Mouse (Mus musculus) liver, adult 2 months (tissue): ENCODE data around the gene Mrc2. TPM values are rescaled to one million over a fixed set of nuclear protein-coding genes. Genes with fewer than 3 reads are reported as not detected.
A peak's percentile ranks its signal among the peaks of the same experiment; 100 is the strongest.

Experiments used
- DNase-seq: peaks from one replicate; pipeline ENCODE4 v3.0.0-alpha.2; 2011; ENCODE audit warnings: low read depth, low spot score; ENCODE audit errors: extremely low read depth
- H3K27ac ChIP-seq: fragments of 200-500 bp; replicated peaks from 2 replicates; pipeline ENCODE4 v1.5.1; 2012; ENCODE audit warnings: low read depth, mild to moderate bottlenecking, control low read depth, inconsistent platforms, low read length; ENCODE audit not compliant: insufficient read depth
- H3K27me3 ChIP-seq: fragments of 200-500 bp; 2 replicates; pipeline ENCODE4 v1.6.1; 2012; ENCODE audit warnings: mild to moderate bottlenecking, moderate library complexity, low read length, inconsistent platforms; ENCODE audit not compliant: control insufficient read depth, insufficient read depth
- H3K36me3 ChIP-seq: fragments of 200-500 bp; 2 replicates; pipeline ENCODE4 v1.6.1; 2012; ENCODE audit warnings: low read length, inconsistent platforms; ENCODE audit not compliant: control insufficient read depth, insufficient read depth
- H3K4me1 ChIP-seq: fragments of 200-500 bp; 2 replicates; pipeline ENCODE4 v1.6.1; 2011; ENCODE audit warnings: low read length; ENCODE audit not compliant: control insufficient read depth, insufficient read depth
- H3K4me3 ChIP-seq: fragments of 200-500 bp; 2 replicates; pipeline ENCODE4 v1.5.1; 2011; ENCODE audit warnings: low read depth, mild to moderate bottlenecking, control low read depth, low read length, moderate library complexity; ENCODE audit not compliant: insufficient read depth
- H3K79me2 ChIP-seq: fragments of 200-500 bp; 2 replicates; pipeline ENCODE4 v1.6.1; 2012; ENCODE audit warnings: inconsistent platforms, mild to moderate bottlenecking, low read length, moderate library complexity; ENCODE audit not compliant: control insufficient read depth, insufficient read depth
- H3K9ac ChIP-seq: fragments of 200-500 bp; 2 replicates; pipeline ENCODE4 v1.6.1; 2012; ENCODE audit warnings: low read depth, mild to moderate bottlenecking, control low read depth, inconsistent platforms, low read length
- CTCF ChIP-seq: fragments of 200-500 bp; IDR thresholded peaks from 2 replicates; pipeline ENCODE4 v1.5.1; 2011; ENCODE audit warnings: low read depth, low read length, control low read depth
- POLR2A ChIP-seq: fragments of 200-500 bp; IDR thresholded peaks from 2 replicates; pipeline ENCODE4 v1.6.1; 2011; ENCODE audit warnings: low read length, control low read depth; ENCODE audit not compliant: insufficient read depth; ENCODE audit errors: extremely low read depth
- WGBS: fragments of 180-500 bp; shearing (Covaris S2); methylation state at CpG from one replicate; pipeline ENCODE4 v1.1.7; 2018; 5-methylcytosine and 5-hydroxymethylcytosine counted together
- polyA plus RNA-seq: library from polyadenylated mRNA; depleted of rRNA; stranded (reverse); fragments of >200 nt; gene quantifications from 2 replicates; pipeline ENCODE4 v1.2.3, GENCODE M21; 2012
- total RNA-seq: library from RNA; depleted of rRNA; stranded (reverse); fragments of >200 nt; gene quantifications from 2 replicates; pipeline ENCODE4 v1.2.3, GENCODE M21; 2014

Mrc2 gene
- total and polyA plus RNA-seq, 2 experiments: 0.55 to 0.91 TPM

DNA sequence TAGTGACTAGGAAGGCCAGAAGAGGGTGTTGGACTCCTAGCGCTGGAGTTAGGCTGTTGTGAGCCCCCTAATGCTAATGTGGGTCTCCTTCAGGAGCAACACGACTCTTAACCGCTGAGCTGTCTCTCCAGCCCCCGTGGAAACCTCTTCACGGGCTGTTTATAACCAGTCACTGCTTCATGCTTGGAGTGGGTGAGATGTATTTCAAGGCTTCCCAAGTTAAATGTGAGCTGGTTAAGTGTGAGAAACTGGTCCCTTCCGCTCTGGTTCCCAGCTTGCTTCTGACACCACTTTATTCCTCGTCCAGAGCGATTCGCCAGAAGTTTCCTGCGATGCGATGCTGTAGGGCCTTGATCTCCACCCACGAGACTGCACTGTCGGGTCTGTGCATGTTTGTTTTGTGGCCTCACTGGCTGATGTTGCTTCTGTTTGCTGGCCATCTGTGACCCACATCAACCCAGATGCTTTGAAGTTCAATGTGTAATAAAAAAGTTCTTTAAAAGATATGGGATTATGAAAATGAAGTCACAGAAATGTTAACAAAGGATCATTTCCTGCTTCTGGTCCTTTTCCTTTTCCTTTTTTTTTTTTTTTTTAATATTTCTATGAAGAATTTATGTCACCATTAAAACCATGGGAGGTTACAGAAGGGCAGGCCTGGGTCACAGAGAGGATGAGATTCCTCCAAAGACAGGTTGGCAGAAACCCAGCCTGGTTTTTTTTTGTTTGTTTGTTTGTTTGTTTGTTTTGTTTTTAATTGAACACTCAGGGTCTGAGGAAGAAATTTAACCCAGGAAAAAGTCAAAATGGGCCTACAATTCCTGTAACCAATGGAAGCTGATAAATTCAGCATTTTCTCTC lies 77.3 kb downstream of the Mrc2 start:
- Histone ChIP-seq H3K9ac (no peak overlapping the region), H3K27me3 (no peaks in the 10 kb centered on the region), H3K36me3 (no peaks in the 10 kb centered on the region), H3K4me3 (no peak overlapping the region), H3K4me1 (peaks cover 2% of the 10 kb centered on the region; the same call in 1 of the 2 replicates), H3K27ac (no peak overlapping the region), H3K79me2 (no peaks in the 10 kb centered on the region)
- WGBS: 82% methylated on average over 13 of the region's 13 CpGs
- TF ChIP-seq CTCF (no peak), POLR2A (no peak)
- no peak for DNase-seq

DNA sequence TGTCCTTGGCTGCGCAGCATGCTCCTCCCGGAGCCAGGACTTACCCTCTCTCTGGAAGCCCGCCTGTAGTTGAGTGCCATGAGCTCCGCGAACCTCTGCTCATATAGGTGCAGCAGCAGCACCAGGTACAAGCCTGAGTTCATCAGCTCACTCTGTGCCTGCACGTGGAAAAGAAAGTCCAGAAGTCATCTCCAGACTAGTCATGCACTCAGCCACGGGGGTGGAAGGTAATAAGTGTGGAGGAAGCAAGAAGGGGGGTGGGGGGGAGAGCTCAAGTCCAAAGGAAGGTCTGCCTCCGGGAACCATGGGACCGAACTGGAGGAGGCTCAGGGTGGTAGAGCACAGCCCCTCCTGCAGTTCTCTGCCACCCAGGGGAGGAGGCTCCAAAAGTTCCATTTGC lies 79.4 kb downstream of the Mrc2 start:
- no peak for DNase-seq
- Histone ChIP-seq H3K9ac (no peak overlapping the region), H3K36me3 (no peaks in the 10 kb centered on the region), H3K4me3 (no peak overlapping the region), H3K79me2 (no peaks in the 10 kb centered on the region), H3K4me1 (no peaks in the 10 kb centered on the region), H3K27me3 (no peaks in the 10 kb centered on the region), H3K27ac (no peak overlapping the region)
- WGBS: 85% methylated on average over 9 of the region's 9 CpGs
- TF ChIP-seq CTCF (no peak), POLR2A (no peak)

DNA sequence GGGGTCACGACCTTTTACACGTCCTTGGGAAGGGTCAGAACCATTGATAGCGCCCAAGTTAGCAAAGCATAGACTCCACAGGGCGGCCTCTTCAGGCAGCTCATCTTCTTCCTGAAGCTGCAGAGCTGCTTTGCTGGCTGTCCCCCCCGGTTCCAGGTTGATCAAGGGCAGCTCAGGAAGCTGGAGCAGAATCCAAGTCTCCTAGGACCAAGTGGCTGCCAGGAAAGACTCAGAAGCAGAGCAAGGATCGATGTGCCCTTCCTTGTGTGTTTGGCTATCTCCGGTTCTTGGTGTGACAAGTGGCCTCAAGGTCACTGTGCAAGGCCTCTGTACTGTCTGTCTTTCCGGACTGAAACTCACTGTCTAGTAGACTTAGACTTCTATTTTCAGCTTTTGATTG lies 81.4 kb downstream of the Mrc2 start:
- Histone ChIP-seq H3K4me3 (no peak overlapping the region), H3K36me3 (no peaks in the 10 kb centered on the region), H3K4me1 (no peaks in the 10 kb centered on the region), H3K9ac (no peak overlapping the region), H3K27me3 (no peaks in the 10 kb centered on the region), H3K79me2 (no peaks in the 10 kb centered on the region), H3K27ac (no peak overlapping the region)
- no peak for TF ChIP-seq POLR2A
- TF ChIP-seq CTCF: no peak
- DNase-seq: no peak
- 73% methylated on average over 8 of the region's 8 CpGs for WGBS

DNA sequence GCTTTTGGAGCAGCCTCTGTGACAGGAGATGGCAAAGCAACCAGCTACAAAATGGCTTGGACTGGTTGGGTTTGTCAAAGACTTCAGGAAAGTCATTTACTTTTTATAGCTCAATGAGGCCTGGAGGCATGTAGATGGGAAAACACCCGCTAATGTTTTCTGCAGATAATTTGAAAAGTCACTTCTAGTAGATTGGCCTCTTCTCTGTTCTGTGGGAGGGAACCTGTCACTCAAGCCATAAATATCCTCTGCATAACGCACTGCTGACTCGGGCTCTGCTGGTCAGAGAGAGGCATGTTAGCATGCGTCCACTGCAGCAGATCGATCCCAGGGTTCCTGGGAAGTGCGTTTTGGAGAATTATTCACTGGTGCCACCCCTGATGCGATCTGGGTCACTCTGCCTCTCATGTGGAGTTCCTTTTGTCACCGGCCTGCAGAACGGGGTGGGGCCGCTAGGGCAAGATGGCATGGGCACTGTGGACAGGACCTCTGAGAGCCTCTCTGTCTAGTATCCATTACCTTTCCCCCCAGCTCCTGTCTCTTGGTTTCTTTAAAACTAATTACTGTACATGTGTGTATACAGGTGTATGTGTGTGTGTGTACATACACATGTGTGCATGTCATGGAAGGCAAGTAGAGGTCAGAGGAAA lies 82.2 kb downstream of the Mrc2 start:
- Histone ChIP-seq H3K27me3 (no peaks in the 10 kb centered on the region), H3K27ac (no peak overlapping the region), H3K79me2 (no peaks in the 10 kb centered on the region), H3K4me3 (no peak overlapping the region), H3K36me3 (no peaks in the 10 kb centered on the region), H3K4me1 (no peaks in the 10 kb centered on the region), H3K9ac (no peak overlapping the region)
- no peak for TF ChIP-seq POLR2A
- no peak for TF ChIP-seq CTCF
- WGBS: 91% methylated on average over 10 of the region's 10 CpGs
- no peak for DNase-seq

DNA sequence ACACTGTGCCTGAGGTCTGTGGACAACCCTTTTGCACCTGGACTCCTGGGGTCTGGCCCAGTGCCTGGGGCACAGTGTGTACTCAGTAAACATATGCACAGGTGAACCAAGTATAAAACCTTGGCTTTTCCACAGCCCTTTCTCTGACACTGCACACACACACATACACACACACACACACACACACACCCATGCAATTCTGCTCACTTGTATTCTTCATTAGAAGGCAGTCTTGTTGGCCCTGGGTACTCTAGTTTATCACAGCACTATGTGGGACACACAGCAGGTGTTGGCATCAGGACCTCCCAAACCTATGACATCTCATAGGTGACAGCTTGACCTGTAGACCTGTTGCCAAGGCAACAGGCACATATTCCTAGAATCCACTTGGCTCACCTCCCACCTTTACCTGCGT lies 83.4 kb downstream of the Mrc2 start:
- Histone ChIP-seq H3K27me3 (no peaks in the 10 kb centered on the region), H3K79me2 (no peaks in the 10 kb centered on the region), H3K4me3 (no peak overlapping the region), H3K4me1 (no peaks in the 10 kb centered on the region), H3K27ac (no peak overlapping the region), H3K36me3 (no peaks in the 10 kb centered on the region), H3K9ac (no peak overlapping the region)
- 24% methylated on average over 1 of the region's 1 CpGs for WGBS
- peak; percentile 25 for DNase-seq
- TF ChIP-seq CTCF (no peak), POLR2A (no peak)

DNA sequence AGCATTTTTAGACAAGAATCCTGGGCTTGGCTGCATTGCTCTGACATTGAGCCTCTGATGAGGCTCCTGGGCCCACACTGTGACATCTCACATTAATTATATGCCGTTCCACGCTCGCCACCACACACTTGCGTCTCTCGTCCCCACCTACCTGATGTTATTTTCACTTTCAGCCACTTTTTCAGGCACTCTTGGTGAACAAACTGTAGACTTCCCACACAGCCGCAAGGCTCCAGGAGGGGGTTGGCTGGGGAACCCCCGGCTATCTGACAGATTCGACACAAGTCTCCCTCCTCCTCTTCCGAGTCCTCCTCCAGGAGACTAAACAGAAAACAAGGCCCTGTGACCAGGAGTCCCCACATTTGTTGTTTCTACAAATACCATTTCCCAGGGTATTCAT lies 92.8 kb downstream of the Mrc2 start:
- WGBS: 95% methylated on average over 9 of the region's 9 CpGs

More for the DNA sequence above, 92.8 kb downstream of the Mrc2 start:
- Histone ChIP-seq H3K79me2 (no peaks in the 10 kb centered on the region), H3K9ac (no peak overlapping the region), H3K36me3 (no peaks in the 10 kb centered on the region), H3K4me1 (no peaks in the 10 kb centered on the region), H3K4me3 (no peak overlapping the region), H3K27me3 (no peaks in the 10 kb centered on the region; the same call in 1 of the 2 replicates), H3K27ac (no peak overlapping the region)
- TF ChIP-seq CTCF (no peak), POLR2A (no peak)
- no peak for DNase-seq
